Mouse (Mus musculus) right cerebral cortex, postnatal 10 days (tissue): ENCODE data around the gene Cxcl14.

Experiments used
- DNase-seq, 2 experiments: peaks; one replicate each; pipeline ENCODE4 v3.0.0; 2021; ENCODE audit warnings: low spot score in 2 of 2

Gene Cxcl14

DNA sequence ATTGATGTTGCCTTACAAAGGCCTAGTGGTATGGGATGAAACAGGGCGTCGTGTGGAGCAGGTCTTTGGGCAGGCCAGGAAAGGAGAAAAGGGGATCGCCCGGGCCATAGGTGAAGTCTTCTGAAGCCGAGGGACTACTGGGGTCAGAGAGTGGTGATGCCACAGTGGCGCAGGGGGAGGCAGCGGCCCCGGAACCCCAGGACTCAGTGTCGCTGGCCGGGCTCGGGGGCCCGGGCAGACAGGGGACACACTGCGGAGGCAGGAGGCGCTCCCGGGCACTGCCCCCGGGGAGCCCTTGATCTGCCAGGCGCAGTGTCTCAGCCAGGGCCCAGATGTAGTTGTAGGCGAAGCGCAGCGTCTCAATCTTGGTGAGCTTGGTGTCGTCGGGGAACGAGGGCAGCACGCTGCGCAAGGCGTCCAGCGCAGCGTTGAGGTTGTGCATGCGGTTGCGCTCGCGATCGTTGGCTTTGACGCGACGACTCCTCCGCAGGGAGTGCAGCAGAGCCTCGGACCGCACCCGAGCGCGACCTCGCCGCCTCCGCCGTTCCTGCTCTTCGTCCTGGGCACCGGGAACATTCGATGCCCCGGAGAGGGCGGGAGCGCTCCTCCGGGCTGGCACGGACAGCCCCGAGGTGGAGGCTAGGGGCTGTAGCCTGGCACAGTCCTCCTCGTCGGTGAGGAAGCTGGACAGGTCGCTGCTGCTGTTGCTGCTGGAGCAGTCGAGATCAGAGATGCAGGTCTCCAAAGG lies 45.0 kb downstream of the Cxcl14 start:
- DNase-seq, result no peak

DNA sequence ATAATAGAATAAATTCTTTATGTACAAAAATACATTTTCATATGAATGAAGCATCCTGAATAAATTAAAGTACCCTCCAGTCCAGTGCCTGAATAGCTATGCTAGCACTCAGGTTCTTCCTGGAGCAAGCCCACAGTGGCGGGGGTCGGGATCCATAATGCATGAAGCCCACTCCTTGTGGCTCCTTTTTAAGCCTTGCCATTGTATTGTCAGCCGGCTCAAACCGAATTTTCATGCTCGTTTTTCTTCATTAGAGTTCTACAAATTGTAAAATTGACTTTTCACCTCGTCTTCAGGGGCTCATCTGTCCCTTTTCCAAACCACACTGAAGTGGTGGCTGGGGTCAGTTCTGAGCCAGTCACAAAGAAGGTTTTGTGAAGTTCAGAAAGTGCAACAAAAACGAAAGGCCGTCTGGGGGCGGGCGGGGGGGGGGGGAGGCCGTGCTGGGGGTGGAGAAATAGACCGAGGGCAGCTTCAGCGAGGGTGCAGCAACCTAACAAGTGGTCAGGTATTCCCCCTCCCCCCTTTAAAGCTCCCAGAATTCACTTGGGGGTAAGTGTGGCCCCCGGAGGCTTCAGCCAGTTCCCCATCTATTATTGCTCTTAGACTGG lies 45.7 kb downstream of the Cxcl14 start:
- no peak for DNase-seq

DNA sequence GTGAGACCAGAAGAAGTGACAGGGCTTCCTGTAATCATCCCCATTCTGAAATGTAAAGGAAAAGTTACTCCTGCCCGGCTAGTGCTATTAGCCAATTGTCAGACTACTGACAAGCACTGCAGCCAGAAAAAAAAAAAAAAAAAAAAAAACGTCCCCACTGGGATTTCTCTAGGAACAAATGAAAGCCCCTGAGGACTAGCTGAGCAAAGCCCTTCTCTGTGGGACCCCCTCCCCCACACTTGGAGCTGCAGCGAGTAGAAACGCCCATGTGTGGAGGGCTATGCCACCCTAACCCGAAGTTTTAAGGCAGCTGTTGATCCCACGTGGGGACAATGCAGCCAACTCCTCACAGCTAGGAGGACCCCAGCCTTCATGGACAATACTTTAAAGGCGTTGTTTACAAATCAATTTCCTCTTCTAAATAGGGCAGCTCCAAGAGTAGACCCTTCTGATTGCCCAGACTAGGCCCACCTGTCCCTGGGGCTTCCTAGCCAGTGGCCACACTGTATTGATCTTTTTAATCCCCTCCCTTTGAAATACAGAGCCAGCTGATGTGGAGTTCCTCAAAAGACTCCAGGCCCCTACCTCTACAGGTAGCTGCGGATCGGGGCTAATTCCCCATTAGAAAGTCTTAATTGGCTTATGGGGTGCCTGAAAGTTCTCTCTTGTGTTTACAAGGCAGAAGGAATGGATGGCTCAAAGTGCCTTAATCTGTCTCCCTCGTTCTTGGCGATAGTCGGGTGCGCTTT lies 46.6 kb downstream of the Cxcl14 start:
- DNase-seq, result no peak

DNA sequence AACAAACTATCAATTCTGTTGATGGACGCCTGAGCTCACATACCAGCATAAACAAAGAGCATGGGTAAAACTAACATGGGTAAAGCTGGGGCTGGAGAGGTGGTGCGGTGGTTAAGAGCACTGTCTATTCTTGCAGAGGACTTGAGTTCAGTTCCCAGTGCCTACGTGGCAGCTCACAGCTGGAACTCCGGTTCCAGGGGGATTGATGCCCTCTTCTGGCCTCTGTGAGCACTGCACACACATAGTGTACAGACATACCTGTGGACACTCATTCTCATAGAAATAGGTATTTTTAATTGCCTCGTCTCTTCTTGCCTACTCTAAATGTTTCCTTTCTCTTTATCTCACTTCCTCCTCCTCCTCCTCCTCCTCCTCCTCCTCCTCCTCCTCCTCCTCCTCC lies 53.2 kb downstream of the Cxcl14 start:
- DNase-seq, result no peak

DNA sequence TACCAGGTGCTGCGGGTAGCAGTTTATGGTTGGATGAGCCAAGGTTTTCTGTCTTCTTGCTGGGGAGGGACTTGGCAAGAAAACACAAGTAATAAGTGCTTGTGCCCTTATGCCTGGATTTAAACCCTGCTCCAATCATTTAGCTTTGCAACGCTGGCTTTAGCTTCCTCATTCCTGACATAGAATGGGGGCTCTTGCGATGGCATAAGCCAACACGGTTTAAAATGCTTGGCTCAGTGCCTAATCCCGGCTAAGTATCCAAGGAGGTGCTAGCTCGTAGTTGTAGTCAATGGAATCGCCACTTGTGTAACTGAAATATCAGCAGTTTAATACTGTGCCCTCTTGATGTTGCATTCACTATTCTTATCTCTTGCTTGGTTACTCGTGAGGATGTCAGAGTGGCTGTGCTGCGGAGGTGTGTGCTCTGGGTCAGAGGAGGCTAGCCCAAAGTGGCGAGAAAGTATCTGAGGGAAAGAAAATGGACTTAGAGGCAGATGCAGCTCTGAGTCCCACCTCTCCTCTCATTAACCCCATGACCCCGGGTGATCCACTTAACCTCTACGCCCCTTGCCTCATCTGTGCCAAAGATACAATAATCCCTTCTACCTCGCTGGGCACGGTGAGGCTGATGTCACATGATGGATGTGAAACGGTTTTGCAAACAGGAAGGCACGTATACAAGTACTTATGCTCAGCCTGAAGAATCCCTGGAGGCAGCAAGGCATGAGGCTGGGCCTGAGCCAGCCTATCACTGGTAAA lies 56.2 kb downstream of the Cxcl14 start:
- DNase-seq, result no peak
